Mouse (Mus musculus): ENCODE results near the gene Otub2. TPM values are rescaled to one million over a fixed set of nuclear protein-coding genes. Genes with fewer than 3 reads are reported as not detected.

The Otub2 gene
- polyA plus RNA-seq (2012; rRNA removed): 17.7 and 18.0 TPM in 2 replicates

GRCm38 (mm10) chr12:103388505-103389347 lies at the start of gene Otub2:
Gene Otub2 (plus strand): TSS chr12:103388682.
- peak; percentile 99 for DNase-seq (ENCODE audit: low read depth)
- no peak for TF ChIP-seq CTCF (IDR thresholded peaks at IDR 0.05; ENCODE audit: borderline replicate concordance, extremely low read depth, insufficient read depth, insufficient read length)
- TF ChIP-seq POLR2A (IDR thresholded peaks at IDR 0.05; ENCODE audit: borderline replicate concordance, extremely low read depth, insufficient read depth, insufficient read length, poor library complexity, severe bottlenecking): peak; percentile 63

DNA sequence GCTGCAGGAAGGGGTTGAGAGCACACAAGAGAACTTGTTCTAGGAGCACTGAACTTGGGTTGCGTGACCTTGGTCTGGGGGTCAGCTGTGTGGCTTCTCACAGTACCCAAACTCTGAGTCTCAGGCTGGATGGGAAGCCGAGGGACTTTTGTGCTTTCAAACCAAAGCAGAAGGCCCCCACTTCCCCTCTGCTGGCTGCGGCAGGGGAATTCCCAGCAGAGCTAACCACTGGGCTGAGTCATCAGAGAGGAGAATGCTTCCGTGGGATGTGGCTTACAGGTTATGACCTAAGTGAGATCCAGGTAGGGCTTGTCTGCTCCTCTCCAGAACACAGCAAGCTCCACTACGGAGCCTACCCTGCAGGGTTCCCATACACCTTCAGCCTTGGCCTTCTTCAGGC lies 47.3 kb upstream of the Otub2 start:
- TF ChIP-seq POLR2A (IDR thresholded peaks at IDR 0.05; ENCODE audit: borderline replicate concordance, extremely low read depth, insufficient read depth, insufficient read length, poor library complexity, severe bottlenecking): no peak
- no peak for TF ChIP-seq CTCF (IDR thresholded peaks at IDR 0.05; ENCODE audit: borderline replicate concordance, extremely low read depth, insufficient read depth, insufficient read length)
- no peak for DNase-seq (ENCODE audit: low read depth)

DNA sequence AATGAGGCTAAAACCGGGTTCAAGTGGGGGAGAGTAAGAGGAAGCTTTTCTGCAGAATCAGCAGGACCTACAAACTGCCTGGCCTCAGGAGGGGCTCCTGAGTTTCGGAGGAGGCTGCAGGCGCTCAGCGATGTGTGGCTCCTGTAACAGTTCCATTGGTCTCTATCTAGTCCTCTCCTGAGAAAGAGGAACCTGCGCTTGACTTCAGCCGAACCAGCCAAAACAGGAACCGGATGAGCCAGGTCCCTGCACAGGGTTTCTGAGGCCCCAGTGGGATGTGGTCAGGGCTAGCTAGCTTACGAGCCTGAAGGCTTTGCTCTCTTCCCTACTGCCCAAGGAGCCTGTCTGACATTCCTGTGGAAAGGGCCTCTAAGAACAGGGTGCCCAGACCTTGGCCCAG lies 45.0 kb upstream of the Otub2 start:
- DNase-seq (ENCODE audit: low read depth): no peak
- TF ChIP-seq CTCF (IDR thresholded peaks at IDR 0.05; ENCODE audit: borderline replicate concordance, extremely low read depth, insufficient read depth, insufficient read length) (no peak), POLR2A (IDR thresholded peaks at IDR 0.05; ENCODE audit: borderline replicate concordance, extremely low read depth, insufficient read depth, insufficient read length, poor library complexity, severe bottlenecking) (no peak)

- DNase-seq (ENCODE audit: low read depth): no peak
- TF ChIP-seq CTCF (IDR thresholded peaks at IDR 0.05; ENCODE audit: borderline replicate concordance, extremely low read depth, insufficient read depth, insufficient read length): no peak
- no peak for TF ChIP-seq POLR2A (IDR thresholded peaks at IDR 0.05; ENCODE audit: borderline replicate concordance, extremely low read depth, insufficient read depth, insufficient read length, poor library complexity, severe bottlenecking)
Observed at GRCm38 (mm10) chr12:103344934-103345333, 43.5 kb upstream of the Otub2 start.

- no peak for DNase-seq (ENCODE audit: low read depth)
- no peak for TF ChIP-seq POLR2A (IDR thresholded peaks at IDR 0.05; ENCODE audit: borderline replicate concordance, extremely low read depth, insufficient read depth, insufficient read length, poor library complexity, severe bottlenecking)
- TF ChIP-seq CTCF (IDR thresholded peaks at IDR 0.05; ENCODE audit: borderline replicate concordance, extremely low read depth, insufficient read depth, insufficient read length): no peak
Observed at GRCm38 (mm10) chr12:103346945-103347344, 41.5 kb upstream of the Otub2 start.

GRCm38 (mm10) chr12:103347406-103347805 lies 41.1 kb upstream of the Otub2 start:
- TF ChIP-seq CTCF (IDR thresholded peaks at IDR 0.05; ENCODE audit: borderline replicate concordance, extremely low read depth, insufficient read depth, insufficient read length) (no peak), POLR2A (IDR thresholded peaks at IDR 0.05; ENCODE audit: borderline replicate concordance, extremely low read depth, insufficient read depth, insufficient read length, poor library complexity, severe bottlenecking) (no peak)
- DNase-seq (ENCODE audit: low read depth): no peak

DNA sequence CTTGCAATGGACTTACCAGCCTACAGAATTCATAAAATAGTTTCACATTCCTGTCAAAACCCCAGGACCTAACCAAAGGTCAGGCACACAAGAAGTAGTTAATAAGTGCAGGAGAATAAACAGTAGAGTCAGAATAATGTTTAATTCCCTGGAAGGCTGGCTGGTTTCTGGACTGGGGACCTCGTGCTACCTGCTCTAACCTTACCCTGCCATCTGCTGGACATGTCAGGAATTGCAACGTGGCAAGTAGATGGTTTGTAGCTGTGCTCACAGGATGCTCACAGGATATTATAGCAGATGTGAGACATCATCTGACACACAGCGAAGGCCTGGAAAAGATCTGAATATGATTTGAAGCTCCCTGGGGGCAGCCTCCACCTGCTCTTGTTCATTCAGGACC lies 40.0 kb upstream of the Otub2 start:
- DNase-seq (ENCODE audit: low read depth): peak; percentile 90
- no peak for TF ChIP-seq POLR2A (IDR thresholded peaks at IDR 0.05; ENCODE audit: borderline replicate concordance, extremely low read depth, insufficient read depth, insufficient read length, poor library complexity, severe bottlenecking)
- peak; percentile 92 for TF ChIP-seq CTCF (IDR thresholded peaks at IDR 0.05; ENCODE audit: borderline replicate concordance, extremely low read depth, insufficient read depth, insufficient read length)

GRCm38 (mm10) chr12:103352735-103353134 lies 35.7 kb upstream of the Otub2 start:
- no peak for TF ChIP-seq CTCF (IDR thresholded peaks at IDR 0.05; ENCODE audit: borderline replicate concordance, extremely low read depth, insufficient read depth, insufficient read length)
- no peak for TF ChIP-seq POLR2A (IDR thresholded peaks at IDR 0.05; ENCODE audit: borderline replicate concordance, extremely low read depth, insufficient read depth, insufficient read length, poor library complexity, severe bottlenecking)
- DNase-seq (ENCODE audit: low read depth): no peak

- TF ChIP-seq POLR2A (IDR thresholded peaks at IDR 0.05; ENCODE audit: borderline replicate concordance, extremely low read depth, insufficient read depth, insufficient read length, poor library complexity, severe bottlenecking): no peak
- peak; percentile 55 for TF ChIP-seq CTCF (IDR thresholded peaks at IDR 0.05; ENCODE audit: borderline replicate concordance, extremely low read depth, insufficient read depth, insufficient read length)
- peak; percentile 68 for DNase-seq (ENCODE audit: low read depth)
Observed at GRCm38 (mm10) chr12:103353538-103353937, 34.9 kb upstream of the Otub2 start.

DNA sequence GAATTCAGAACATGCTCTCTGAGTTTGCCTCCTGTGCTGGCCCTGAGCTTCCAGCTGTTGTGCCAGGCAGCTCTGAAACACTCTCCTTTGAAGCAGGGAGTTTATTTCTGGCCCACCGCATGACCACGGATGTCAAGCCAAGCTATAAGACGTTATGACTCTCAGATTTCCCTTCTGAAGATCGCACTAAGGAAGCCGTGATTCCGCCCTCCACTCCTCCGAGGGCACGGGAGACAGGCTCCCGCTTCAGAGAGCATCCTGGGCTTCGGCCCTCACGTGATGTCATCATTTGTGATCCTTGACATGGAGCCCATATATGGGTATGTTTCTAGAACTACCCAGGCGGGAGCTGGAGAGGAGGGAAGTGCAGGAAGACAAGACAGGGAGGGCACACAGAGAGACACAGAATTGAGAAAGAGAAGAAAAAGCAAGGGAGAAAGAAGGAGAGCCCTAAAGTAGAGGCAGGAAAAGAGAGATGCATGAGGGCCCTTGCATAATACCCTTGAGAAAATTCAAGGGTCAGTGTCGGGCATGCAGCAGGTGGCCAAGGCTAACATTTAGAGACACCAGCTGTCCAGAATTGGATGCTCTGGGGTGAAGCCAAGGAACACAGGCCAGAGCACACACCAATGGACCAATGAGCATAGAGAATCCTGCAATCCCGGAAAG lies 32.6 kb upstream of the Otub2 start, which contains the start of gene Asb2:
Asb2 (minus strand) TSS at position 256 of the 669 bp plus-strand sequence.
- no peak for DNase-seq (ENCODE audit: low read depth)
- TF ChIP-seq POLR2A (IDR thresholded peaks at IDR 0.05; ENCODE audit: borderline replicate concordance, extremely low read depth, insufficient read depth, insufficient read length, poor library complexity, severe bottlenecking) (no peak), CTCF (IDR thresholded peaks at IDR 0.05; ENCODE audit: borderline replicate concordance, extremely low read depth, insufficient read depth, insufficient read length) (no peak)

DNA sequence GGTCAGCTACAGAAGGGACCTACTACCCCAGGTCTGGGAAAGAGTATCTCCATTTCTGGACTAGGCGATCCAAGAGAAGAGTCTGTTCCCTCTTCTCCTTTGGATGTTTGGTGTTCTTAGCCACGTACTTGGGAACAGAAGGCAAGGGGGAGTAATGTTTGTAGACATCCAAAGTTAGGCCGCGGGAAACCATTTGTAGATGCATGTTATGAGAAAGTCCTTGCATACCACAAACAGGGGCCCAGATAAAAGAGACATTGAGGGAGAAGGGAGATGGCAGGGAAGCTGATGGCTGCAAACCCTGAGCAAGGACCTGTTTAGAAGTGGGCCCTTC lies 32.1 kb upstream of the Otub2 start:
- DNase-seq (ENCODE audit: low read depth): no peak
- TF ChIP-seq POLR2A (IDR thresholded peaks at IDR 0.05; ENCODE audit: borderline replicate concordance, extremely low read depth, insufficient read depth, insufficient read length, poor library complexity, severe bottlenecking) (no peak), CTCF (IDR thresholded peaks at IDR 0.05; ENCODE audit: borderline replicate concordance, extremely low read depth, insufficient read depth, insufficient read length) (no peak)
